Mouse (Mus musculus): Measurements from ENCODE around the gene 5530401A14Rik. TPM values are rescaled to one million over a fixed set of nuclear protein-coding genes. Genes with fewer than 3 reads are reported as not detected.

Gene 5530401A14Rik
- polyA plus RNA-seq (2012; rRNA removed), result not detected in 2 replicates

GRCm38 (mm10) chr11:81860250-81860972 lies at the start of gene 5530401A14Rik:
TSS of gene 5530401A14Rik (plus strand) at chr11:81860673.

Other genes with a start within 250 kb of the 5530401A14Rik start
- 0.31 and 0.86 TPM in 2 replicates for gene Asic2, start 107.8 kb downstream of the 5530401A14Rik start, polyA plus RNA-seq (2012; rRNA removed)
- 5.8 and 7.7 TPM in 2 replicates for gene Ccl2, start 174.9 kb downstream of the 5530401A14Rik start, polyA plus RNA-seq (2012; rRNA removed)
- not detected in 2 replicates for gene Gm17268, start 177.9 kb downstream of the 5530401A14Rik start, polyA plus RNA-seq (2012; rRNA removed)
- 0.79 and 1.1 TPM in 2 replicates for gene Ccl7, start 185.0 kb downstream of the 5530401A14Rik start, polyA plus RNA-seq (2012; rRNA removed)
- 11.5 and 17.6 TPM in 2 replicates for gene Ccl11, start 197.2 kb downstream of the 5530401A14Rik start, polyA plus RNA-seq (2012; rRNA removed)
- 0.95 and 1.2 TPM in 2 replicates for gene Ccl12, start 241.2 kb downstream of the 5530401A14Rik start, polyA plus RNA-seq (2012; rRNA removed)

All from stomach, adult 2 months (tissue).